Mouse (Mus musculus): ENCODE data around the gene Gm21976. TPM values are rescaled to one million over a fixed set of nuclear protein-coding genes. Genes with fewer than 3 reads are reported as not detected.

The Gm21976 gene
- polyA plus RNA-seq, 1 experiment from 2014 or later: not detected

- Histone ChIP-seq H3K27me3 (ENCODE audit: control insufficient read depth, insufficient read depth, low read length) (no peaks in the 10 kb centered on the region), H3K9ac (ENCODE audit: low read length) (no peak overlapping the region), H3K4me1 (ENCODE audit: control insufficient read depth, insufficient read depth, low read length) (peaks cover 10% of the 10 kb centered on the region), H3K4me2 (ENCODE audit: low read depth, low read length) (no peak overlapping the region), H3K36me3 (ENCODE audit: control insufficient read depth, insufficient read depth) (peaks cover 40% of the 10 kb centered on the region), H3K4me3 (ENCODE audit: low read length) (no peak overlapping the region), H3K9me3 (replicated peaks; ENCODE audit: control insufficient read depth, low read length) (no peaks in the 10 kb centered on the region), H3K27ac (ENCODE audit: low read length) (no peak overlapping the region)
- no peak for ATAC-seq (replicated peaks; ENCODE audit: extremely low read depth, insufficient read depth, low FRiP score)
- WGBS: 77% methylated on average over 4 of the region's 4 CpGs
These were observed 29.0 kb downstream of the Gm21976 start for GRCm38 (mm10) chr13:98308724-98309123.

GRCm38 (mm10) chr13:98311597-98311996 is 31.9 kb downstream of the Gm21976 start:
- Histone ChIP-seq H3K9me3 (replicated peaks; ENCODE audit: control insufficient read depth, low read length) (no peaks in the 10 kb centered on the region), H3K9ac (ENCODE audit: low read length) (no peak overlapping the region), H3K4me3 (ENCODE audit: low read length) (no peak overlapping the region), H3K4me2 (ENCODE audit: low read depth, low read length) (no peak overlapping the region), H3K27me3 (ENCODE audit: control insufficient read depth, insufficient read depth, low read length) (no peaks in the 10 kb centered on the region), H3K4me1 (ENCODE audit: control insufficient read depth, insufficient read depth, low read length) (peaks cover 21% of the 10 kb centered on the region), H3K27ac (ENCODE audit: low read length) (no peak overlapping the region), H3K36me3 (ENCODE audit: control insufficient read depth, insufficient read depth) (peaks cover 40% of the 10 kb centered on the region)
- ATAC-seq (replicated peaks; ENCODE audit: extremely low read depth, insufficient read depth, low FRiP score): no peak
- 85% methylated on average over 5 of the region's 5 CpGs for WGBS

- H3K9ac ChIP-seq (ENCODE audit: low read length): no peak overlapping the region
- H3K4me2 ChIP-seq (ENCODE audit: low read depth, low read length): no peak overlapping the region
- H3K27ac ChIP-seq (ENCODE audit: low read length): no peak overlapping the region
- H3K27me3 ChIP-seq (ENCODE audit: control insufficient read depth, insufficient read depth, low read length): no peaks in the 10 kb centered on the region
- WGBS: 71% methylated on average over 7 of the region's 7 CpGs
- H3K4me1 ChIP-seq (ENCODE audit: control insufficient read depth, insufficient read depth, low read length): peaks cover 19% of the 10 kb centered on the region
- ATAC-seq (replicated peaks; ENCODE audit: extremely low read depth, insufficient read depth, low FRiP score): no peak
- H3K9me3 ChIP-seq (replicated peaks; ENCODE audit: control insufficient read depth, low read length): no peaks in the 10 kb centered on the region
- H3K4me3 ChIP-seq (ENCODE audit: low read length): no peak overlapping the region
- peaks cover 39% of the 10 kb centered on the region for H3K36me3 ChIP-seq (ENCODE audit: control insufficient read depth, insufficient read depth)
These were observed 33.9 kb downstream of the Gm21976 start for GRCm38 (mm10) chr13:98313631-98314030.

GRCm38 (mm10) chr13:98315124-98315523 is 35.4 kb downstream of the Gm21976 start:
- Histone ChIP-seq H3K4me3 (ENCODE audit: low read length) (no peak overlapping the region), H3K9me3 (replicated peaks; ENCODE audit: control insufficient read depth, low read length) (no peaks in the 10 kb centered on the region), H3K36me3 (ENCODE audit: control insufficient read depth, insufficient read depth) (peaks cover 31% of the 10 kb centered on the region), H3K4me1 (ENCODE audit: control insufficient read depth, insufficient read depth, low read length) (peaks cover 19% of the 10 kb centered on the region), H3K9ac (ENCODE audit: low read length) (peak overlapping the region; percentile 38; the same call in 1 of the 2 replicates), H3K27ac (ENCODE audit: low read length) (no peak overlapping the region), H3K27me3 (ENCODE audit: control insufficient read depth, insufficient read depth, low read length) (no peaks in the 10 kb centered on the region), H3K4me2 (ENCODE audit: low read depth, low read length) (peak overlapping the region; percentile 27)
- 48% methylated on average over 4 of the region's 4 CpGs for WGBS
- no peak for ATAC-seq (replicated peaks; ENCODE audit: extremely low read depth, insufficient read depth, low FRiP score)

GRCm38 (mm10) chr13:98316140-98316479 is 36.4 kb downstream of the Gm21976 start:
- Histone ChIP-seq H3K4me1 (ENCODE audit: control insufficient read depth, insufficient read depth, low read length) (peaks cover 19% of the 10 kb centered on the region), H3K36me3 (ENCODE audit: control insufficient read depth, insufficient read depth) (peaks cover 22% of the 10 kb centered on the region), H3K9ac (ENCODE audit: low read length) (peak overlapping the region; percentile 99), H3K4me2 (ENCODE audit: low read depth, low read length) (peak overlapping the region; percentile 84), H3K9me3 (replicated peaks; ENCODE audit: control insufficient read depth, low read length) (no peaks in the 10 kb centered on the region), H3K27ac (ENCODE audit: low read length) (peak overlapping the region; percentile 90), H3K27me3 (ENCODE audit: control insufficient read depth, insufficient read depth, low read length) (no peaks in the 10 kb centered on the region), H3K4me3 (ENCODE audit: low read length) (peak overlapping the region; percentile 84)
- WGBS: under 1% methylated on average over 17 of the region's 17 CpGs
- no peak; the same call in 1 of the 2 replicates for ATAC-seq (replicated peaks; ENCODE audit: extremely low read depth, insufficient read depth, low FRiP score)

GRCm38 (mm10) chr13:98316480-98317245 is 37.0 kb downstream of the Gm21976 start, which contains the start of gene Btf3:
TSS of gene Btf3 (minus strand) at chr13:98317006.
- peak; percentile 92 for ATAC-seq (replicated peaks; ENCODE audit: extremely low read depth, insufficient read depth, low FRiP score)

GRCm38 (mm10) chr13:98317246-98317677 is 37.6 kb downstream of the Gm21976 start:
- H3K4me2 ChIP-seq (ENCODE audit: low read depth, low read length): peak overlapping the region; percentile 94
- peak overlapping the region; percentile 84 for H3K4me3 ChIP-seq (ENCODE audit: low read length)
- H3K9me3 ChIP-seq (replicated peaks; ENCODE audit: control insufficient read depth, low read length): no peaks in the 10 kb centered on the region
- no peaks in the 10 kb centered on the region for H3K27me3 ChIP-seq (ENCODE audit: control insufficient read depth, insufficient read depth, low read length)
- ATAC-seq (replicated peaks; ENCODE audit: extremely low read depth, insufficient read depth, low FRiP score): no peak
- peaks cover 17% of the 10 kb centered on the region for H3K4me1 ChIP-seq (ENCODE audit: control insufficient read depth, insufficient read depth, low read length)
- H3K36me3 ChIP-seq (ENCODE audit: control insufficient read depth, insufficient read depth): peaks cover 11% of the 10 kb centered on the region
- peak overlapping the region; percentile 90 for H3K27ac ChIP-seq (ENCODE audit: low read length)
- WGBS: 2% methylated on average over 16 of the region's 16 CpGs
- peak overlapping the region; percentile 99 for H3K9ac ChIP-seq (ENCODE audit: low read length)

More at GRCm38 (mm10) chr13:98316480-98317245, 37.0 kb downstream of the Gm21976 start, which contains the start of gene Btf3:
- Histone ChIP-seq H3K4me2 (ENCODE audit: low read depth, low read length) (peak within 1 kb of the TSS; percentile 94), H3K9ac (ENCODE audit: low read length) (peak within 1 kb of the TSS; percentile 99), H3K27me3 (ENCODE audit: control insufficient read depth, insufficient read depth, low read length) (no peaks in the 10 kb centered on the region), H3K27ac (ENCODE audit: low read length) (peak within 1 kb of the TSS; percentile 90), H3K9me3 (replicated peaks; ENCODE audit: control insufficient read depth, low read length) (no peaks in the 10 kb centered on the region), H3K4me1 (ENCODE audit: control insufficient read depth, insufficient read depth, low read length) (peaks cover 19% of the 10 kb centered on the region), H3K4me3 (ENCODE audit: low read length) (peak within 1 kb of the TSS; percentile 84), H3K36me3 (ENCODE audit: control insufficient read depth, insufficient read depth) (peaks cover 17% of the 10 kb centered on the region)
- under 1% methylated on average over 79 of the region's 90 CpGs for WGBS

- no peak for ATAC-seq (replicated peaks; ENCODE audit: extremely low read depth, insufficient read depth, low FRiP score)
- no peaks in the 10 kb centered on the region for H3K27me3 ChIP-seq (ENCODE audit: control insufficient read depth, insufficient read depth, low read length)
- no peaks in the 10 kb centered on the region for H3K9me3 ChIP-seq (replicated peaks; ENCODE audit: control insufficient read depth, low read length)
- no peak overlapping the region for H3K27ac ChIP-seq (ENCODE audit: low read length)
- H3K9ac ChIP-seq (ENCODE audit: low read length): no peak overlapping the region; the same call in 1 of the 2 replicates
- WGBS: 87% methylated on average over 6 of the region's 6 CpGs
- H3K4me2 ChIP-seq (ENCODE audit: low read depth, low read length): no peak overlapping the region
- H3K36me3 ChIP-seq (ENCODE audit: control insufficient read depth, insufficient read depth): peaks cover 6% of the 10 kb centered on the region
- H3K4me1 ChIP-seq (ENCODE audit: control insufficient read depth, insufficient read depth, low read length): peaks cover 17% of the 10 kb centered on the region
- no peak overlapping the region for H3K4me3 ChIP-seq (ENCODE audit: low read length)
These were observed 38.2 kb downstream of the Gm21976 start for GRCm38 (mm10) chr13:98317911-98318310.

- Histone ChIP-seq H3K9me3 (replicated peaks; ENCODE audit: control insufficient read depth, low read length) (no peaks in the 10 kb centered on the region), H3K27ac (ENCODE audit: low read length) (no peak overlapping the region), H3K9ac (ENCODE audit: low read length) (no peak overlapping the region), H3K4me3 (ENCODE audit: low read length) (no peak overlapping the region), H3K36me3 (ENCODE audit: control insufficient read depth, insufficient read depth) (no peaks in the 10 kb centered on the region), H3K4me1 (ENCODE audit: control insufficient read depth, insufficient read depth, low read length) (no peaks in the 10 kb centered on the region), H3K4me2 (ENCODE audit: low read depth, low read length) (no peak overlapping the region), H3K27me3 (ENCODE audit: control insufficient read depth, insufficient read depth, low read length) (no peaks in the 10 kb centered on the region)
- WGBS: 78% methylated on average over 11 of the region's 11 CpGs
- ATAC-seq (replicated peaks; ENCODE audit: extremely low read depth, insufficient read depth, low FRiP score): no peak
These were observed 45.3 kb downstream of the Gm21976 start for GRCm38 (mm10) chr13:98325034-98325433.

Data from heart, embryonic 16.5 days (tissue).